Mouse (Mus musculus) midbrain, embryonic 14.5 days (tissue): ENCODE measurements around the gene Rtca. TPM values are rescaled to one million over a fixed set of nuclear protein-coding genes. Genes with fewer than 3 reads are reported as not detected.

Experiments used
- ATAC-seq: fragments of 200-750 bp; cut with Nextera tagmentation; 2 replicates; pipeline ENCODE4 v1.8.0; 2017; ENCODE audit warnings: moderate number of reproducible peaks, moderate library complexity; ENCODE audit not compliant: low FRiP score, low TSS enrichment
- DNase-seq: peaks from one replicate; pipeline ENCODE4 v3.0.0-alpha.2; 2015
- H3K27ac ChIP-seq: fragments of 300-500 bp; sonication (generic); replicated peaks from 2 replicates; pipeline ENCODE4 v1.5.1; 2014; ENCODE audit warnings: mild to moderate bottlenecking, low read depth, low read length, moderate library complexity
- H3K27me3 ChIP-seq: fragments of 300-500 bp; sonication (generic); 2 replicates; pipeline ENCODE4 v1.6.1; 2014; ENCODE audit warnings: low read length, control low read depth, mixed read lengths; ENCODE audit not compliant: control insufficient read depth, insufficient read depth
- H3K36me3 ChIP-seq: fragments of 300-500 bp; sonication (generic); 2 replicates; pipeline ENCODE4 v1.6.1; 2014; ENCODE audit warnings: low read length, control low read depth; ENCODE audit not compliant: control insufficient read depth, insufficient read depth
- H3K4me1 ChIP-seq: fragments of 300-500 bp; sonication (generic); 2 replicates; pipeline ENCODE4 v1.6.1; 2014; ENCODE audit warnings: mild to moderate bottlenecking, antibody characterized with exemption, low read length, control low read depth; ENCODE audit not compliant: control insufficient read depth, insufficient read depth
- H3K4me2 ChIP-seq: fragments of 300-500 bp; sonication (generic); 2 replicates; pipeline ENCODE4 v1.6.1; 2014; ENCODE audit warnings: mild to moderate bottlenecking, low read length, moderate library complexity
- H3K4me3 ChIP-seq: fragments of 300-500 bp; sonication (generic); replicated peaks from 2 replicates; pipeline ENCODE4 v1.5.1; 2014; ENCODE audit warnings: low read depth, low read length
- H3K9ac ChIP-seq: fragments of 300-500 bp; sonication (generic); replicated peaks from 2 replicates; pipeline ENCODE4 v1.6.1; 2014; ENCODE audit warnings: mild to moderate bottlenecking, low read length, moderate library complexity
- H3K9me3 ChIP-seq: fragments of 300-500 bp; sonication (generic); 2 replicates; pipeline ENCODE4 v1.6.1; 2016; ENCODE audit warnings: low read length, control low read depth, mixed read lengths; ENCODE audit not compliant: control insufficient read depth
- WGBS: fragments of 180-500 bp; shearing (Covaris S2); extraction: QIAGEN DNeasy Blood & Tissue Kit; methylation state at CpG from one replicate; pipeline ENCODE4 v1.1.7; 2014; 5-methylcytosine and 5-hydroxymethylcytosine counted together
- polyA plus RNA-seq: library from polyadenylated mRNA; unstranded; fragments of >200 nt; fragmentation: Nextera tagmentation; extraction: Ambion mirVana; gene quantifications from 2 replicates; pipeline ENCODE4 v1.2.1, GENCODE M21; 2014

Gene Rtca
- polyA plus RNA-seq, 1 experiment from 2014 or later, result 120 TPM

DNA sequence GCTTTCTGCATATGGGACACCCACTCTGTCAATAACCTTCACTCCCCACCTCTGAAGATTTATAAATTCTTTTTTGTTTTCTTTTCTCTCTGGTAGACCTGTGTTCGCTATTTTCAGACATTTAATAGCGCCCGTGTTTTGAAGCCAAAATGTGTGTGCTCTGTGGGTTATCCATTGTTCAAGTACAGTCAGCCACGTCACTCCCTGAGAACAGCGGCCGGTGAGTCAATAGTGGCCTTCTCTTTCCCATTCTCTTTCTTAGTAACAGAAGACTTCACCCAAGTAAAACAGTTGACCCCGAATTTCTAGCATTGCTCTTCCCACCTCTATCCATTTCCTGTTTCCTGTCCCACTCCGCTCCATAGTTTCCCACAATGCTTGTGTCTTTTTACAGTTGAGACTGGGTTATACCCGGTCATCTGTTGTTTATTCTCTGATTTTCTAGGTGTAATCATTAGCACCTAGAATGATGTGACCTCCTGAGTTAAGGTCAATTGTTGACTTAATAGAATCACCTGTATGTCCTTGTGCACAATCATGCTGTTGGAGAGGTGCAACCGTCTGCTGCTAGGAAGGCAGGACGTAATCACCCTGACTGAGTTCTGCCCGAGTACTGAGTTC, 12.2 kb upstream of the Rtca start:
- Histone ChIP-seq H3K36me3 (0 out of 2 replicates have a peak, but pooled peaks cover 3% of the 10 kb centered on the region), H3K27me3 (no peaks in the 10 kb centered on the region), H3K9me3 (no peaks in the 10 kb centered on the region), H3K27ac (no peak overlapping the region), H3K4me2 (no peak overlapping the region), H3K9ac (no peak overlapping the region), H3K4me3 (no peak overlapping the region), H3K4me1 (no peaks in the 10 kb centered on the region)
- ATAC-seq (no peak), DNase-seq (no peak)
- WGBS, result 82% methylated on average over 12 of the region's 12 CpGs

DNA sequence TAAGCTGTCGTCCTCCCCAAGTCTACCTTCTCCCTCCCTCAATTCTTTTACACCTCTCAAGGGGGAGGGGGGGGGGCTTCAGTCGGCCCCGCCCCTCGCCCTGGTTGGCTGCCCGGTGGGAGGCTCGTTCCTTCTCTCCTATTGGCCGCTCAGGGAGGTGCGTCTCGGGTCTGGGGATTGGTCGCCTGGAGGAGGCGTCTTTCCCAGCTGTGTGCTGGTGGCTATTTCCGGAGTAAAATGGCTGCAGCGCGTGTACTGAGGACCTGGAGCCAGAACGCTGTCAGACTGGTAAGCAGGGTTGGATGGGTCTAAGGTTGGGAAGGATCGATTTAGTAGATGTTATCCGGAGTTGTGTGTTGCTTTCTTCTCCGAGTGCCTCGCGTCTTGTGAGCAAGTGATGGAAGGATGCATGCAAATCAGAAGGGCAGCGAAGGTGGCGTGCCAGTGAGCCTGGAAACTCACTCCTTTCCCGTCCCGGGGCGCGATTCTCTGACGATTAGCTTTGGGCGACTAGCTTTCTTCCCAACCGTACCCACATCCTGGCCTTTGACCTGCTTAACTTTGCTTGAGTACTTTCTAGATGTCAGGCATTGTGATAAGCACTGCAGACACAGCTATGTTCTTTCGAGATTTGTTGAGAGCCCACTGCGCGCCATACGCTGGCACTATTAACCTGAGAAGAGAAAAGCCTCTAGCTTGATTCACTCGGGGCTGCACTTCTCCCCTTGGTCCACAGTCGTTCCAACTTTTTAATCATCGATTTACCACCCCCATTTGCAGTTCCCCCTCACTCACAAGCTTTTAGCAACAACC, 5.1 kb upstream of the Rtca start, which contains the start of gene Dbt:
Gene Dbt (plus strand): TSS at position 167 of the 813 bp plus-strand sequence.
- Histone ChIP-seq H3K27ac (peak within 1 kb of the TSS; percentile 32; the same call in 1 of the 2 replicates), H3K9ac (peak within 1 kb of the TSS; percentile 63), H3K36me3 (no peaks in the 10 kb centered on the region), H3K4me1 (peaks cover 6% of the 10 kb centered on the region; the same call in 1 of the 2 replicates), H3K4me2 (peak within 1 kb of the TSS; percentile 75), H3K27me3 (no peaks in the 10 kb centered on the region), H3K4me3 (peak within 1 kb of the TSS; percentile 64), H3K9me3 (no peaks in the 10 kb centered on the region)
- ATAC-seq (peak; percentile 93), DNase-seq (peak; percentile 93)
- 1% methylated on average over 36 of the region's 36 CpGs for WGBS

DNA sequence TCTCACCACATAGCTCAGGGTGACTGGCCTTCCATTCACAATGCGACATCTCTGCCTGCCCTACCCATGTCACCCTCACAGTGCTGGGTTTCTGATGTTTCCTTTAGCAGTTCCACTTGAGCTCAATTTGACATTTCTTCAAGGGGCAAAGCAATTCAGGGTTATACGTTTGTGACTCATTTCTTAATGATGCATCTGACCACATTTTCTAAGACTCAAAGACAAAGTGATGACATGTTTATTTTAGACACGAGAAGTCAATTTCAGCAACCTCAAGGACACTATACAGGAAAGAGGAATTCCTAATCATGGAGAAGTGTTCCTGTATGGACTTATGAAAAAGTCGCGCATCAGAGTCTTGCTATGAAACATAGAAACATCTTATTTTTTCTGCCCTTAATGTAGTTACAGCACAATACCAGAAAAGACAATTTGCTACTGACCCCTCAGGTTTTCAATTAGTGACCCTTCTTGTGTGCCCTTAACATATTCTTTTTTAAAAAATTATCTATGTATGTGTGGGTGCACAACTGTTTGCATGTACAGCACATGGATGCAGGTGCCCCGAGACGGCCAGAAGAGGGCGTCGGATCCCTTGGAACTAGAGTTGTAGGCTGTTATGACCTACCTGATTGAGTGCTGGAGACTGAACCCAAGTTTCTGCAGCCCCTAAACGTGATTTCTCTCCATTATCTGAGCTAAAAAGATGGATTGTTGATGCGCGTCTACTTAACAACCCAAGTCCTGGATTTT, 4.3 kb upstream of the Rtca start:
- peaks cover 6% of the 10 kb centered on the region; the same call in 1 of the 2 replicates for H3K4me1 ChIP-seq
- H3K36me3 ChIP-seq, result no peaks in the 10 kb centered on the region
- 45% methylated on average over 12 of the region's 12 CpGs for WGBS
- no peak overlapping the region for H3K9ac ChIP-seq
- no peaks in the 10 kb centered on the region for H3K9me3 ChIP-seq
- H3K4me2 ChIP-seq, result peak overlapping the region; percentile 75
- peak overlapping the region; percentile 32; the same call in 1 of the 2 replicates for H3K27ac ChIP-seq
- H3K4me3 ChIP-seq, result peak overlapping the region; percentile 64
- DNase-seq, result no peak
- 0 out of 2 replicates have a peak, but pooled peaks have one; percentile 13 for ATAC-seq
- no peaks in the 10 kb centered on the region for H3K27me3 ChIP-seq

DNA sequence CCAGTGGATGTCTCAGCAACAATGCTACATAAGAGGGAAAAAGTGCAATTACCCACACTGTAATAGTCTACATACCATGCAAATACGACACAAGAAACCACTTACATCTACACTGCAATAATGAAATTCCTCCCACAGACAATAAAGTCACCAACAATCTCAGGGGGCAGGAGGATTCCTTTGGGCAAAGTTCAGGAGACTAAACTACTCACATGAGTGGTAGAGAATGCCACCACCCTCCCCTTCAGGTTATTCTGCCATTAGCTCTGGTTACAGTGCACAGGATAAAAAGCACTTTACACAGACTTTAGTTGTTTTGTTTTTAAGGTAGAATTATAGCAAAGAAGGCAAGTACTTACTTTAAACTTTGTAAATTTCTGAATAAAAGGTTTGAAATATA, 12.3 kb downstream of the Rtca start:
- Histone ChIP-seq H3K27ac (no peak overlapping the region), H3K4me1 (no peaks in the 10 kb centered on the region), H3K9ac (no peak overlapping the region), H3K4me2 (no peak overlapping the region), H3K36me3 (peaks cover 94% of the 10 kb centered on the region), H3K9me3 (no peaks in the 10 kb centered on the region), H3K27me3 (no peaks in the 10 kb centered on the region), H3K4me3 (no peak overlapping the region)
- ATAC-seq (no peak), DNase-seq (no peak)
- 92% methylated on average over 1 of the region's 1 CpGs for WGBS

DNA sequence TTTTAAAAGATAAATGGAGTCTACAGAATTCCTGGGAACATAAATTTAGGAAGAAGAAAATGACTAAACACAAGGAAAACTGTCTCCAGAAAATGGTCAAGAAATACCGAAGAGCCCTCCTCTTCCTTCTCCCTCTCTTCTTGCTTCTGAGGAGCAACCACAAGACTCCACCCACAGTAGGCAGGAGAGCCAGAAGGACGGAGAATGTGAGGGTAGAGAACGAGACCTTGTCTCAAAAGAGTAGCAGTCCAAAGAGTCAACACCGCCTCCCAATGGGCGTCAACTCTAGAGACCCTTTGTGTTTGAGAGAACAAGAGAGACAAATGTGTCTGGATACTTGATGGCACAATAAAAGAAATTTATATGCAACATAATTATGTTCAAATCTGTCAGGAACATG, 14.3 kb downstream of the Rtca start:
- WGBS, result 66% methylated on average over 5 of the region's 5 CpGs
- H3K4me3 ChIP-seq, result no peak overlapping the region
- H3K9me3 ChIP-seq, result no peaks in the 10 kb centered on the region
- H3K27ac ChIP-seq, result no peak overlapping the region
- ATAC-seq, result no peak
- H3K4me1 ChIP-seq, result no peaks in the 10 kb centered on the region
- peaks cover 95% of the 10 kb centered on the region for H3K36me3 ChIP-seq
- no peak overlapping the region for H3K9ac ChIP-seq
- H3K27me3 ChIP-seq, result no peaks in the 10 kb centered on the region
- H3K4me2 ChIP-seq, result no peak overlapping the region
- DNase-seq, result no peak

DNA sequence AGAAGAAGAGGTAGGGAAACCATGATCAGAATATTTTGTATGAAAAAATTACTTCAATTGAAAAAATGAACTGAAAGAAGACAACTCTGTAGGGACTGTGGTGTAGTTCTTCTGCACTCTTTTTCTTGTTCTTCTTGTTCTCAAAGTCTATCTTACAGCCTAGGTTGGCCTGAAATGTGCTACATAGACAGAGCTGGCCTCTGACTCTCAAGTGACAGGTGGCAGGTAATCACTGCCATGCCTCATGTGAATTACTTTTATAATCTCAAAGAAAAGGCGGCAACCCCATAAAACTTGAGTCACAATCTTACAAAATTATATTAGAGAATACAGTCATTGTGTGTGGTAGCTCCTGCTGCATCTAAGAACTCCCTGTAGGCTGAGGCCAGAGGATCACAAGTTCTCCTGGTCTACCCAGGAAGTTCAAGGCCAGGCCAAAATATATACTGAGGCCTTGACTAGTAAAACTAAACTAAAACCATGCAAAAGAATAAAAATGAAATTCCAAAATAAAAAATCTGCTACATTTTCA, 16.0 kb downstream of the Rtca start:
- no peak overlapping the region for H3K4me3 ChIP-seq
- H3K9me3 ChIP-seq, result no peaks in the 10 kb centered on the region

DNA sequence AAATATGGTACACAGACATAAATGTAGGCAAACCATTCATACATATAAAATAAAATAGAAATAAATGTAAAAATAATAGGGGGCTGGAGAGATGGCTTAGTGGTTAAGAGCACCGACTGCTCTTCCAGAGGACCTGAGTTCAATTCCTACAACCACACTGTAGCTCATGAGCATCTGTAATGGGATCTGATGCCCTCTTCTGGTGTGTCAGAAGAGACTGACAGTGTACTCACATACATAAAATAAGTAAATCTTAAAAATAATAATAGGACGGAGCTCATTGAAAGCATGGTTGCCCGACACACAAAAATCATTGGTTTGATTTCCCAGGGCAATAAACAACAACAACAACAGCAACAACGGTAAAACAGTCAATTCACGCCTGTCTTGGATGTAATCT, 17.1 kb downstream of the Rtca start:
- Histone ChIP-seq H3K4me3 (no peak overlapping the region), H3K9me3 (no peaks in the 10 kb centered on the region), H3K36me3 (peaks cover 89% of the 10 kb centered on the region), H3K4me2 (no peak overlapping the region), H3K4me1 (no peaks in the 10 kb centered on the region), H3K27ac (no peak overlapping the region), H3K9ac (no peak overlapping the region), H3K27me3 (no peaks in the 10 kb centered on the region)
- DNase-seq (no peak), ATAC-seq (no peak)
- 96% methylated on average over 5 of the region's 5 CpGs for WGBS

More for the DNA sequence above, 16.0 kb downstream of the Rtca start:
- ATAC-seq (no peak), DNase-seq (no peak)
- peaks cover 93% of the 10 kb centered on the region for H3K36me3 ChIP-seq
- 95% methylated on average over 1 of the region's 1 CpGs for WGBS
- H3K9ac ChIP-seq, result no peak overlapping the region
- no peaks in the 10 kb centered on the region for H3K27me3 ChIP-seq
- H3K27ac ChIP-seq, result no peak overlapping the region
- H3K4me2 ChIP-seq, result no peak overlapping the region
- no peaks in the 10 kb centered on the region for H3K4me1 ChIP-seq

DNA sequence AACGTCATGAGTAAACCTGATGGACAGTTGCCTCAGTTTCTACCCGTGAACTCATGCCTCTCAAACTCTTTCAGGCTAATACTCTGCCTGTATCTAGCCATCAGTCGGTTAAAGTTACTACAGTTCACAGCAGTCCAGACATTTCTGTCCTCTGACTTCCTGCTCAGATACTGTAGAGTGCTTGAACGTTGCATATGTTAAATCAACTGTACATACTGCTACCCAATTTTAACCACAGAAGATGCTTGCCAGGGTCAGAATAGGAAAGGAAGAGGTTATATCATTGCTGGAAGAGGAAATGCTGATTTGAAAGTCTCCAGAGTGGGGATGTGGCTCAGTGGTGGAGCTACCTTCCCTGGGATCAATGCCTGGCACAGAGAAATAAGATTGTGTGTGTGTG, 24.7 kb downstream of the Rtca start:
- no peak for ATAC-seq
- H3K36me3 ChIP-seq, result peaks cover 17% of the 10 kb centered on the region
- no peaks in the 10 kb centered on the region for H3K27me3 ChIP-seq
- no peak overlapping the region for H3K4me3 ChIP-seq
- H3K4me2 ChIP-seq, result no peak overlapping the region
- no peaks in the 10 kb centered on the region for H3K9me3 ChIP-seq
- no peak for DNase-seq
- H3K27ac ChIP-seq, result no peak overlapping the region
- H3K9ac ChIP-seq, result no peak overlapping the region
- no peaks in the 10 kb centered on the region for H3K4me1 ChIP-seq
- WGBS, result 93% methylated on average over 4 of the region's 4 CpGs
